Mouse (Mus musculus) limb, embryonic 12.5 days (tissue): ENCODE data around the gene Car7. TPM values are rescaled to one million over a fixed set of nuclear protein-coding genes. Genes with fewer than 3 reads are reported as not detected.

Source experiments
- ATAC-seq: fragments of 200-750 bp; cut with Nextera tagmentation; 2 replicates; pipeline ENCODE4 v1.8.0; 2017; ENCODE audit warnings: low read depth, moderate TSS enrichment; ENCODE audit not compliant: insufficient number of reproducible peaks, insufficient read depth, low FRiP score, low TSS enrichment
- H3K27ac ChIP-seq: fragments of 300-500 bp; sonication (generic); 2 replicates; pipeline ENCODE4 v1.5.1; 2016; ENCODE audit warnings: mild to moderate bottlenecking, moderate library complexity
- H3K27me3 ChIP-seq: fragments of 300-500 bp; sonication (generic); 2 replicates; pipeline ENCODE4 v1.6.1; 2016; ENCODE audit warnings: mild to moderate bottlenecking, moderate library complexity
- H3K36me3 ChIP-seq: fragments of 300-500 bp; sonication (generic); 2 replicates; pipeline ENCODE4 v1.6.1; 2016; ENCODE audit warnings: mild to moderate bottlenecking, moderate library complexity
- H3K4me1 ChIP-seq: fragments of 300-500 bp; sonication (generic); replicated peaks from 2 replicates; pipeline ENCODE4 v1.6.1; 2016
- H3K4me2 ChIP-seq: fragments of 300-500 bp; sonication (generic); 2 replicates; pipeline ENCODE4 v1.6.1; 2016; ENCODE audit warnings: mild to moderate bottlenecking, moderate library complexity
- H3K4me3 ChIP-seq: fragments of 300-500 bp; sonication (generic); replicated peaks from 2 replicates; pipeline ENCODE4 v1.5.1; 2016; ENCODE audit warnings: mild to moderate bottlenecking
- H3K9ac ChIP-seq: fragments of 300-500 bp; sonication (generic); replicated peaks from 2 replicates; pipeline ENCODE4 v1.6.1; 2016; ENCODE audit warnings: mild to moderate bottlenecking, moderate library complexity
- H3K9me3 ChIP-seq: fragments of 300-500 bp; sonication (generic); 2 replicates; pipeline ENCODE4 v1.6.1; 2016; ENCODE audit warnings: mild to moderate bottlenecking, moderate library complexity
- WGBS: fragments of 180-500 bp; shearing (Covaris S2); methylation state at CpG from one replicate; pipeline ENCODE4 v1.1.7; 2016; 5-methylcytosine and 5-hydroxymethylcytosine counted together
- polyA plus RNA-seq: library from polyadenylated mRNA; unstranded; fragments of >200 nt; fragmentation: Nextera tagmentation; extraction: Ambion mirVana; gene quantifications from 2 replicates; pipeline ENCODE4 v1.2.1, GENCODE M21; 2016

Gene Car7
- polyA plus RNA-seq, 1 experiment from 2014 or later = 1.5 TPM

- Histone ChIP-seq H3K36me3 (peaks cover 39% of the 10 kb centered on the region), H3K4me3 (no peak overlapping the region), H3K27ac (no peak overlapping the region), H3K4me1 (peaks cover 13% of the 10 kb centered on the region), H3K27me3 (no peaks in the 10 kb centered on the region), H3K9me3 (no peaks in the 10 kb centered on the region), H3K9ac (no peak overlapping the region), H3K4me2 (no peak overlapping the region)
- WGBS = 95% methylated on average over 19 of the region's 19 CpGs
- ATAC-seq = no peak
Observed at GRCm38 (mm10) chr8:104594611-104595362, 60.3 kb downstream of the Car7 start.

- no peaks in the 10 kb centered on the region for H3K27me3 ChIP-seq
- no peak overlapping the region for H3K4me3 ChIP-seq
- H3K9me3 ChIP-seq = no peaks in the 10 kb centered on the region
- no peak overlapping the region for H3K9ac ChIP-seq
- H3K4me1 ChIP-seq = peaks cover 9% of the 10 kb centered on the region
- ATAC-seq = no peak
- H3K36me3 ChIP-seq = peaks cover 39% of the 10 kb centered on the region
- no peak overlapping the region for H3K4me2 ChIP-seq
- 83% methylated on average over 21 of the region's 21 CpGs for WGBS
- no peak overlapping the region for H3K27ac ChIP-seq
Observed at GRCm38 (mm10) chr8:104595773-104596536, 61.5 kb downstream of the Car7 start.

- H3K27ac ChIP-seq = no peak overlapping the region
- H3K27me3 ChIP-seq = peaks cover 8% of the 10 kb centered on the region
- peaks cover 39% of the 10 kb centered on the region for H3K36me3 ChIP-seq
- WGBS = 63% methylated on average over 6 of the region's 6 CpGs
- no peak for ATAC-seq
- no peak overlapping the region for H3K4me3 ChIP-seq
- H3K9ac ChIP-seq = no peak overlapping the region
- H3K9me3 ChIP-seq = no peaks in the 10 kb centered on the region
- H3K4me2 ChIP-seq = no peak overlapping the region
- peaks cover 9% of the 10 kb centered on the region for H3K4me1 ChIP-seq
Observed at GRCm38 (mm10) chr8:104597656-104598055, 63.2 kb downstream of the Car7 start.

GRCm38 (mm10) chr8:104598496-104598895 lies 64.0 kb downstream of the Car7 start:
- ATAC-seq = no peak

More at GRCm38 (mm10) chr8:104598496-104598895, 64.0 kb downstream of the Car7 start:
- H3K27me3 ChIP-seq = peaks cover 8% of the 10 kb centered on the region
- WGBS = 39% methylated on average over 6 of the region's 6 CpGs
- no peak overlapping the region for H3K9ac ChIP-seq
- no peak overlapping the region for H3K4me2 ChIP-seq
- H3K9me3 ChIP-seq = no peaks in the 10 kb centered on the region
- peaks cover 10% of the 10 kb centered on the region for H3K4me1 ChIP-seq
- no peak overlapping the region for H3K27ac ChIP-seq
- H3K36me3 ChIP-seq = peaks cover 39% of the 10 kb centered on the region
- no peak overlapping the region for H3K4me3 ChIP-seq

Other genes with a start within 250 kb of the Car7 start
- gene Cmtm2a, start 241.5 kb upstream of the Car7 start, polyA plus RNA-seq = not detected in 2 replicates
- not detected in 2 replicates for gene Gm45711, start 224.6 kb upstream of the Car7 start, polyA plus RNA-seq
- not detected in 2 replicates for gene Cmtm1, start 224.5 kb upstream of the Car7 start, polyA plus RNA-seq
- gene Gm11020, start 213.1 kb upstream of the Car7 start, polyA plus RNA-seq = not detected in 2 replicates
- not detected in 2 replicates for gene Cmtm2b, start 212.5 kb upstream of the Car7 start, polyA plus RNA-seq
- gene Cmtm3, start 195.3 kb upstream of the Car7 start, polyA plus RNA-seq = 99.8 and 102 TPM in 2 replicates
- 3.2 TPM in 2 replicates for gene Cmtm4, start 138.9 kb upstream of the Car7 start, polyA plus RNA-seq
- gene Dync1li2, start 91.6 kb upstream of the Car7 start, polyA plus RNA-seq = 79.0 and 83.5 TPM in 2 replicates
- 0.28 and 0.70 TPM in 2 replicates for gene Terb1, start 24.8 kb upstream of the Car7 start, polyA plus RNA-seq
- gene Nae1, start 52 bp upstream of the Car7 start, polyA plus RNA-seq = 135 and 138 TPM in 2 replicates
- gene Pdp2, start 56.8 kb downstream of the Car7 start, polyA plus RNA-seq = 13.3 and 14.7 TPM in 2 replicates
- gene Cdh16, start 89.7 kb downstream of the Car7 start, polyA plus RNA-seq = not detected in 2 replicates
- 10.4 and 11.2 TPM in 2 replicates for gene Rrad, start 96.6 kb downstream of the Car7 start, polyA plus RNA-seq
- 88.6 and 90.2 TPM in 2 replicates for gene Ciao2b, start 107.3 kb downstream of the Car7 start, polyA plus RNA-seq
- not detected in 2 replicates for gene Ces2a, start 199.3 kb downstream of the Car7 start, polyA plus RNA-seq